Mouse (Mus musculus) E14TG2a.4 (cell line): ENCODE results near the gene Actn3.

Experiments used
- H3K27me3 ChIP-seq: 2 replicates; pipeline ENCODE4 v1.6.1; 2014; ENCODE audit warnings: low read length, control low read depth; ENCODE audit not compliant: insufficient read depth
- H3K36me3 ChIP-seq: 2 replicates; pipeline ENCODE4 v1.6.1; 2014; ENCODE audit warnings: low read length, control low read depth; ENCODE audit not compliant: insufficient read depth
- H3K4me1 ChIP-seq: replicated peaks from 2 replicates; pipeline ENCODE4 v1.6.1; 2014; ENCODE audit warnings: low read depth, low read length, control low read depth
- H3K4me3 ChIP-seq: replicated peaks from 2 replicates; pipeline ENCODE4 v1.5.1; 2014; ENCODE audit warnings: mild to moderate bottlenecking, low read length
- H3K9me3 ChIP-seq: 2 replicates; pipeline ENCODE4 v1.6.1; 2014; ENCODE audit warnings: low read length, control low read depth
- CTCF ChIP-seq: conservative IDR thresholded peaks from 2 replicates; pipeline ENCODE4 v1.5.1; 2014; ENCODE audit warnings: low read length
- NANOG ChIP-seq: IDR thresholded peaks from 2 replicates; pipeline ENCODE4 v1.6.1; 2014; ENCODE audit warnings: borderline replicate concordance, low read length, mixed read lengths
- POU5F1 ChIP-seq: IDR thresholded peaks from 2 replicates; pipeline ENCODE4 v1.6.1; 2014; ENCODE audit warnings: low read length, borderline replicate concordance

Actn3 gene

DNA sequence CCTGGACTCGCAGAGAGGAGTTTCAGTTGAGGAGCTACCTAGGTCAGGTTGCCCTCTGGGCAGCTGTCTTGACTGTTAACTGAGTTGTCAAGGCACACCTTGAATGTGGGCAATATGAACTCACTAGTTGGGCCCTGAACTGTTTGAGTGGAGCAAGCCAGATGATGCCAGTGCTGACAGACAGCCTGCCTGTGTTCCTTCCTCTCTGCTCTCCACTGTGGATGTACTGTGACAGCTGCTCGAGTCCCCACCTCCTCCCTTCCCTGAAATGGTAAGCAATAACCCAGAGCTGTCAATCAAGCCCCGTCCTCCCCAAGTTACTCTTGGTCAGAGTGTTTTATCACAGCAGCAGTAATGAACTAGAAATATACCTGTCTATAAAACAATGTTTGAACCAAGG, 22.2 kb upstream of the Actn3 start:
- Histone ChIP-seq H3K9me3 (no peaks in the 10 kb centered on the region), H3K27me3 (peaks cover 3% of the 10 kb centered on the region; the same call in 1 of the 2 replicates), H3K4me3 (no peak overlapping the region), H3K36me3 (peaks cover 22% of the 10 kb centered on the region; the same call in 1 of the 2 replicates), H3K4me1 (peaks cover 46% of the 10 kb centered on the region)
- TF ChIP-seq CTCF (no peak), POU5F1 (no peak), NANOG (no peak)

DNA sequence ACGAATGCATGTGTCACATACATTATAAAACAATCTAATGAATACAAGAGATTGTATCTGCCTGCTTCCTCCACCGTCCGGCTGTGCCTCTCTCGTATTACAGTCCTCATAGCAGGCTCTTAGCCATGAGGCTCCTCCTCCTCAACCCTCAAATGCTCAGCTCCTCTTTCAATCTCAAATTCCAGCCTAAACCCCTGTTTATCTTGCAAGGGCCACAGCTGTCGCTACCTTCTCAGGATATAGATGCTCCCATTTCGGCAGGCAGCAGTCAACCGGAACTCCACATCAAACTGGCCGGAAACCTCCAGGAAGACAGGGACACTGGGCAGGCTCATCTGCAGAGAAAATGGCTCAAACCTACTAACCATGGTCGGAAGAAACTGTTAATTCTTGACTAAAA, 21.3 kb upstream of the Actn3 start:
- no peaks in the 10 kb centered on the region for H3K9me3 ChIP-seq
- H3K36me3 ChIP-seq: peaks cover 22% of the 10 kb centered on the region; the same call in 1 of the 2 replicates
- peaks cover 56% of the 10 kb centered on the region for H3K4me1 ChIP-seq
- TF ChIP-seq NANOG (no peak), CTCF (no peak), POU5F1 (no peak)
- no peak overlapping the region for H3K4me3 ChIP-seq
- H3K27me3 ChIP-seq: peaks cover 7% of the 10 kb centered on the region; the same call in 1 of the 2 replicates

- no peaks in the 10 kb centered on the region for H3K9me3 ChIP-seq
- H3K36me3 ChIP-seq: peaks cover 18% of the 10 kb centered on the region
- H3K27me3 ChIP-seq: peaks cover 19% of the 10 kb centered on the region
- TF ChIP-seq NANOG (peak; percentile 84), CTCF (no peak), POU5F1 (peak; percentile 97)
- H3K4me1 ChIP-seq: peaks cover 56% of the 10 kb centered on the region
- H3K4me3 ChIP-seq: peak overlapping the region; percentile 66
Measured at GRCm38 (mm10) chr19:4896780-4897520, 19.2 kb upstream of the Actn3 start.

GRCm38 (mm10) chr19:4891798-4892197, 14.1 kb upstream of the Actn3 start:
- H3K4me1 ChIP-seq: peaks cover 35% of the 10 kb centered on the region
- H3K9me3 ChIP-seq: no peaks in the 10 kb centered on the region
- TF ChIP-seq NANOG (no peak), POU5F1 (no peak), CTCF (no peak)
- H3K4me3 ChIP-seq: no peak overlapping the region
- H3K27me3 ChIP-seq: peaks cover 45% of the 10 kb centered on the region
- peaks cover 39% of the 10 kb centered on the region for H3K36me3 ChIP-seq

DNA sequence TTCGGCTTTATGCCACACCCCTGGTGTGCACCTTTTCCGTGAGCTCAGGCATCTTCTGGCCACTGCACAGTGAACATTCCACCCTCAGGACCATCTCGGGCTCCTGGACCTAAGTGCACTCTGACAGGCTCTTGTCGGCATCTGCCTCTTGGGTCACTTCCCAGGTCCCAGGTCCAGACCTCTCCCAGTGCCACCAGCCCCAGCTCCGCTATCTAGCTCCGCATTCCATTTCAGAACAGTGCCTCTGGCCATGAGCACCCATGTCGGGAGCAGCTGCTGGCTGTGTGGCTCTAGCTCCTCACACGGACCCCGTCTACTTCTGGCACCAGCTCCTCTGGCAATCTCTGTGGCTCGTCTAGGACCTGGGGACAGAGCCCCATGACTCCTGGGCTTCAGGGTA, 12.1 kb upstream of the Actn3 start:
- no peak for TF ChIP-seq NANOG
- TF ChIP-seq POU5F1: no peak
- TF ChIP-seq CTCF: no peak
- Histone ChIP-seq H3K4me3 (no peak overlapping the region), H3K27me3 (peaks cover 41% of the 10 kb centered on the region), H3K36me3 (peaks cover 42% of the 10 kb centered on the region), H3K9me3 (no peaks in the 10 kb centered on the region), H3K4me1 (peaks cover 16% of the 10 kb centered on the region)

- H3K4me1 ChIP-seq: peaks cover 24% of the 10 kb centered on the region
- H3K4me3 ChIP-seq: no peak overlapping the region
- H3K27me3 ChIP-seq: no peaks in the 10 kb centered on the region
- no peak for TF ChIP-seq CTCF
- no peak for TF ChIP-seq POU5F1
- no peak for TF ChIP-seq NANOG
- H3K9me3 ChIP-seq: no peaks in the 10 kb centered on the region
- peaks cover 49% of the 10 kb centered on the region for H3K36me3 ChIP-seq
Measured at GRCm38 (mm10) chr19:4883961-4884360, 6.3 kb upstream of the Actn3 start.

DNA sequence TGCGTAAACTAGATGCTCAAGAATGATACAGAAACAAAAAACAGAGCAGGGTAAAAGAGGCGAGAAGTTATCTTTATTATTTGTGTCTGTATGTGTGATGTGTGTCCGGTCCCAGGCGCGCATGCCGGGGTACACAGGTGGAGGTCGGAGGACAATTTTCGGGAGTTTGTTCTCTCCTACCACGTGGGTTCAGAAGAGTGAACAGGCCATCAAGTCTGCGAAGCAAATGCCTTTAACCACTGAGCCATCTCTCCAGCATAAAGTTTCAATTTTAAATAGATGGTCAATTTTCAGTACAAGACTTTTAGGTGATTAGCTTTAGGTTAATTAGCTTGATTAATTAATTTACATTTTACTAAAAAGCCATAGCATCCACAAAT, 1.6 kb upstream of the Actn3 start:
- peaks cover 62% of the 10 kb centered on the region for H3K4me1 ChIP-seq
- peaks cover 42% of the 10 kb centered on the region for H3K36me3 ChIP-seq
- TF ChIP-seq POU5F1 (no peak), CTCF (no peak), NANOG (no peak)
- H3K9me3 ChIP-seq: no peaks in the 10 kb centered on the region
- H3K27me3 ChIP-seq: peaks cover 2% of the 10 kb centered on the region; the same call in 1 of the 2 replicates
- H3K4me3 ChIP-seq: peak overlapping the region; percentile 98

DNA sequence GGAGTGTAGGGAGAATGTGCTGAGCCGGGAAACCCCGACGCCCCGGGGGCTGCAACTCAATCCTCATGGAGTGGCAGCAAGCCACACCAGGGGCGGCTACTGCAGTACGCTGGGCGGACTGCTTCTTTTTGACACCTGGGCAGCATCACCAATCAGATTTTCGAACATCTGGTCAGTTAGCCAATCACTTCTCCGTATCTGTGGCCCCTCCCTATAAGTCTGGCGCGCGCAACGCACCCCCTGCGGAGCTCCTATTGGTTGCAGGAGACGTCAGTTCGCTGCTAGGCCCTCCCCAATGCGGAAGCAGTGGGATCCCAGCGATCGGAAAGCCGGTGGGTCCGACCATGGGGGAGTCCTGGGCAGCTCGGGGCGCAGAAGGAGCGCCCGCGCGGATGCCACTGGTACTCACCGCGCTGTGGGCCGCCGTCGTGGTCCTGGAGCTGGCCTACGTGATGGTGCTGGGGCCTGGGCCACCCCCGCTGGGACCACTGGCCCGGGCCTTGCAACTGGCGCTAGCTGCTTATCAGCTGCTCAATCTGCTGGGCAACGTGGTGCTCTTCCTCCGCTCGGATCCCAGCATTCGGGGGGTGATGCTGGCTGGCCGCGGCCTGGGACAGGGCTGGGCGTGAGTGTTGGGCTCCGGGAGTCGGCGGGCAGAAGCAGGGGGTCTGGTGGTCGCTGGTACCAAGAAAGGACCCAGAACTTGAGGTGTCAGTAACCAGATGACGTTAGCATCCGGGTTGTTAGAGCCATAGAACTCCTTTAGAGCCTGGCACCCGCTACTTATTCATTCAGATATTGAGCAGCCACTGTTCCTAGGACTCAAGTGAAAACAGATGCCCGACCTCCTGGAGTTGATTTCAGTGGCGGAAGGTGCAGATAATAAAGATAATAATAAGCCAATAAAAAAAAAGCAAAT, 955 bp upstream of the Actn3 start, which contains the start of gene Zdhhc24:
TSS of gene Zdhhc24 (plus strand) at position 264 of the 919 bp plus-strand sequence.
- peaks cover 37% of the 10 kb centered on the region for H3K36me3 ChIP-seq
- no peaks in the 10 kb centered on the region for H3K9me3 ChIP-seq
- TF ChIP-seq NANOG (no peak), POU5F1 (no peak), CTCF (no peak)

DNA sequence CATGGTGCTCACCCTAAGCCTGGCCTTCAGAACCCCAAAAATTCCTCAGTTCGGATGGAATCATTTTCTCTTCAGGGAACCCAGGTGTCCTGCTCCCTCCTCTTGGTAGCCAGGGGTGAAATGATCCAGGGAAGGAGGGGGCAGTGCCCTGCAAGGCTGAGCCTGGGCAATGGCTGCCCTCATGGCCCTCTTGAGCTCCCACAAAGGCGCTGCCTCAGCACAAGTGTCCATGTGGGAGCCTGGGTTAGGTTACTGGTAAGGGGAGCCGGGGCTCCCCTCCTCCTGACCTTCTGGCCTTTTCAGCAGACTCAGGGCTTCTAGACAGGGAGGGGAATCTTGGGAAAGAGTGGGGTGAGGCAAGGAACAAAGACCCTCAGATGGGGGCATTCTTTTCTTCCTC, 954 bp downstream of the Actn3 start:
- no peaks in the 10 kb centered on the region for H3K9me3 ChIP-seq
- H3K4me1 ChIP-seq: peaks cover 70% of the 10 kb centered on the region
- TF ChIP-seq CTCF: no peak
- no peak for TF ChIP-seq NANOG
- TF ChIP-seq POU5F1: no peak
- H3K4me3 ChIP-seq: peak overlapping the region; percentile 98
- H3K27me3 ChIP-seq: peaks cover 4% of the 10 kb centered on the region; the same call in 1 of the 2 replicates
- peaks cover 27% of the 10 kb centered on the region for H3K36me3 ChIP-seq

More for the DNA sequence above, 955 bp upstream of the Actn3 start, which contains the start of gene Zdhhc24:
- peak within 1 kb of the TSS; percentile 98 for H3K4me3 ChIP-seq
- peaks cover 65% of the 10 kb centered on the region for H3K4me1 ChIP-seq
- H3K27me3 ChIP-seq: peaks cover 2% of the 10 kb centered on the region; the same call in 1 of the 2 replicates
